Mouse (Mus musculus): ENCODE measurements around the gene Tmem98. TPM values are rescaled to one million over a fixed set of nuclear protein-coding genes. Genes with fewer than 3 reads are reported as not detected.

Tmem98 gene
- total and polyA plus RNA-seq, 2 experiments from 2014 or later, result 19.8 to 20.6 TPM

- DNase-seq (ENCODE audit: low spot score), result no peak
- H3K4me1 ChIP-seq (ENCODE audit: insufficient read depth, low read length), result no peaks in the 10 kb centered on the region; the same call in 1 of the 2 replicates
- 0 out of 2 replicates have a peak, but pooled peaks have one; percentile 19 for TF ChIP-seq CTCF (IDR thresholded peaks at IDR 0.05; ENCODE audit: low read depth)
- no peaks in the 10 kb centered on the region for H3K9me3 ChIP-seq (ENCODE audit: low read length)
- 88% methylated on average over 9 of the region's 9 CpGs for WGBS
- ATAC-seq, result no peak
- no peak overlapping the region for H3K4me2 ChIP-seq (ENCODE audit: low read depth, low read length)
- no peak overlapping the region for H3K27ac ChIP-seq
- no peaks in the 10 kb centered on the region for H3K36me3 ChIP-seq (ENCODE audit: insufficient read depth, low read length)
- H3K27me3 ChIP-seq (ENCODE audit: insufficient read depth, low read length), result no peaks in the 10 kb centered on the region
- H3K9ac ChIP-seq (replicated peaks; ENCODE audit: low read length), result no peak overlapping the region
- no peak overlapping the region for H3K4me3 ChIP-seq (ENCODE audit: low read length)
Observed at GRCm38 (mm10) chr11:80821794-80822193, 11.8 kb downstream of the Tmem98 start.

- Histone ChIP-seq H3K4me1 (ENCODE audit: insufficient read depth, low read length) (no peaks in the 10 kb centered on the region), H3K27me3 (ENCODE audit: insufficient read depth, low read length) (no peaks in the 10 kb centered on the region), H3K36me3 (ENCODE audit: insufficient read depth, low read length) (no peaks in the 10 kb centered on the region), H3K4me2 (ENCODE audit: low read depth, low read length) (no peak overlapping the region), H3K27ac (no peak overlapping the region), H3K9me3 (ENCODE audit: low read length) (no peaks in the 10 kb centered on the region), H3K9ac (replicated peaks; ENCODE audit: low read length) (no peak overlapping the region), H3K4me3 (ENCODE audit: low read length) (no peak overlapping the region)
- TF ChIP-seq CTCF (IDR thresholded peaks at IDR 0.05; ENCODE audit: low read depth), result no peak
- no peak for DNase-seq (ENCODE audit: low spot score)
- ATAC-seq, result no peak
- 61% methylated on average over 2 of the region's 2 CpGs for WGBS
Observed at GRCm38 (mm10) chr11:80835395-80835794, 25.4 kb downstream of the Tmem98 start.

GRCm38 (mm10) chr11:80835841-80836240 lies 25.9 kb downstream of the Tmem98 start:
- Histone ChIP-seq H3K9me3 (ENCODE audit: low read length) (no peaks in the 10 kb centered on the region), H3K9ac (replicated peaks; ENCODE audit: low read length) (no peak overlapping the region), H3K4me2 (ENCODE audit: low read depth, low read length) (no peak overlapping the region), H3K27me3 (ENCODE audit: insufficient read depth, low read length) (no peaks in the 10 kb centered on the region), H3K36me3 (ENCODE audit: insufficient read depth, low read length) (no peaks in the 10 kb centered on the region), H3K27ac (no peak overlapping the region), H3K4me3 (ENCODE audit: low read length) (no peak overlapping the region), H3K4me1 (ENCODE audit: insufficient read depth, low read length) (no peaks in the 10 kb centered on the region)
- DNase-seq (ENCODE audit: low spot score) (no peak), ATAC-seq (no peak)
- 76% methylated on average over 4 of the region's 4 CpGs for WGBS
- no peak for TF ChIP-seq CTCF (IDR thresholded peaks at IDR 0.05; ENCODE audit: low read depth)

- no peak overlapping the region for H3K4me3 ChIP-seq (ENCODE audit: low read length)
- H3K4me2 ChIP-seq (ENCODE audit: low read depth, low read length), result no peak overlapping the region
- WGBS, result 59% methylated on average over 1 of the region's 1 CpGs
- no peaks in the 10 kb centered on the region for H3K4me1 ChIP-seq (ENCODE audit: insufficient read depth, low read length)
- H3K36me3 ChIP-seq (ENCODE audit: insufficient read depth, low read length), result no peaks in the 10 kb centered on the region
- H3K27me3 ChIP-seq (ENCODE audit: insufficient read depth, low read length), result no peaks in the 10 kb centered on the region
- H3K9ac ChIP-seq (replicated peaks; ENCODE audit: low read length), result no peak overlapping the region
- ATAC-seq, result no peak
- no peak overlapping the region for H3K27ac ChIP-seq
- peak; percentile 40 for TF ChIP-seq CTCF (IDR thresholded peaks at IDR 0.05; ENCODE audit: low read depth)
- no peak for DNase-seq (ENCODE audit: low spot score)
- no peaks in the 10 kb centered on the region for H3K9me3 ChIP-seq (ENCODE audit: low read length)
Observed at GRCm38 (mm10) chr11:80838724-80839123, 28.7 kb downstream of the Tmem98 start.

GRCm38 (mm10) chr11:80843435-80843834 lies 33.5 kb downstream of the Tmem98 start:
- no peak for TF ChIP-seq CTCF (IDR thresholded peaks at IDR 0.05; ENCODE audit: low read depth)
- H3K36me3 ChIP-seq (ENCODE audit: insufficient read depth, low read length), result no peaks in the 10 kb centered on the region
- no peak overlapping the region for H3K4me2 ChIP-seq (ENCODE audit: low read depth, low read length)
- DNase-seq (ENCODE audit: low spot score) (no peak), ATAC-seq (no peak)
- H3K27ac ChIP-seq, result no peak overlapping the region
- H3K27me3 ChIP-seq (ENCODE audit: insufficient read depth, low read length), result no peaks in the 10 kb centered on the region
- H3K9me3 ChIP-seq (ENCODE audit: low read length), result no peaks in the 10 kb centered on the region
- WGBS, result 85% methylated on average over 2 of the region's 2 CpGs
- H3K4me3 ChIP-seq (ENCODE audit: low read length), result no peak overlapping the region
- H3K9ac ChIP-seq (replicated peaks; ENCODE audit: low read length), result no peak overlapping the region
- H3K4me1 ChIP-seq (ENCODE audit: insufficient read depth, low read length), result no peaks in the 10 kb centered on the region

- no peaks in the 10 kb centered on the region for H3K27me3 ChIP-seq (ENCODE audit: insufficient read depth, low read length)
- H3K36me3 ChIP-seq (ENCODE audit: insufficient read depth, low read length), result no peaks in the 10 kb centered on the region
- H3K4me1 ChIP-seq (ENCODE audit: insufficient read depth, low read length), result no peaks in the 10 kb centered on the region
- H3K9ac ChIP-seq (replicated peaks; ENCODE audit: low read length), result no peak overlapping the region
- no peak overlapping the region for H3K4me2 ChIP-seq (ENCODE audit: low read depth, low read length)
- no peak for DNase-seq (ENCODE audit: low spot score)
- no peak for TF ChIP-seq CTCF (IDR thresholded peaks at IDR 0.05; ENCODE audit: low read depth)
- no peak overlapping the region for H3K4me3 ChIP-seq (ENCODE audit: low read length)
- no peak for ATAC-seq
- H3K27ac ChIP-seq, result no peak overlapping the region
- no peaks in the 10 kb centered on the region for H3K9me3 ChIP-seq (ENCODE audit: low read length)
- 53% methylated on average over 7 of the region's 7 CpGs for WGBS
Observed at GRCm38 (mm10) chr11:80845486-80845885, 35.5 kb downstream of the Tmem98 start.

GRCm38 (mm10) chr11:80846115-80846514 lies 36.1 kb downstream of the Tmem98 start:
- no peak overlapping the region for H3K9ac ChIP-seq (replicated peaks; ENCODE audit: low read length)
- no peak overlapping the region for H3K27ac ChIP-seq
- H3K4me2 ChIP-seq (ENCODE audit: low read depth, low read length), result no peak overlapping the region
- WGBS, result 53% methylated on average over 3 of the region's 3 CpGs
- no peak for TF ChIP-seq CTCF (IDR thresholded peaks at IDR 0.05; ENCODE audit: low read depth)
- H3K9me3 ChIP-seq (ENCODE audit: low read length), result no peaks in the 10 kb centered on the region
- no peak for DNase-seq (ENCODE audit: low spot score)
- no peaks in the 10 kb centered on the region for H3K27me3 ChIP-seq (ENCODE audit: insufficient read depth, low read length)
- H3K4me3 ChIP-seq (ENCODE audit: low read length), result no peak overlapping the region
- no peaks in the 10 kb centered on the region for H3K4me1 ChIP-seq (ENCODE audit: insufficient read depth, low read length)
- ATAC-seq, result no peak
- no peaks in the 10 kb centered on the region for H3K36me3 ChIP-seq (ENCODE audit: insufficient read depth, low read length)

All from hindbrain, postnatal 0 days (tissue).